In genomic region chr2:155248718-155249117, GRCm38 (mm10) we compare ENCODE assay signal across 21 mouse cellular contexts. TPM values are rescaled to one million over a fixed set of nuclear protein-coding genes. Genes with fewer than 3 reads are reported as not detected.
DNase-seq lines count a peak whose midpoint lies in the region; ATAC-seq and TF ChIP-seq lines count a peak whose summit lies in the region.
"Had no signal": no experiment of that assay in that cellular context is flagged by ENCODE, and none has a peak within 500 bp of the region (broad histone marks: within the 10 kb centered on the region; RNA-seq: fewer than 3 reads in every experiment).

No protein-coding gene starts in this region.

- no peaks in the 10 kb centered on the region for H3K27me3 ChIP-seq in limb, embryonic 15.5 days
- no peaks in the 10 kb centered on the region for H3K27me3 ChIP-seq in limb, embryonic 10.5 days (ENCODE audit: low read depth, poor library complexity, severe bottlenecking)
- H3K27me3 ChIP-seq in MEL (ENCODE audit: control insufficient read depth in 1 of 2, insufficient read depth in 2 of 2, low read length in 2 of 2): no peaks in the 10 kb centered on the region; a peak in 1 of 4 replicates
- no peaks in the 10 kb centered on the region for H3K27me3 ChIP-seq in thymus, adult 2 months (ENCODE audit: control insufficient read depth, insufficient read depth, low read length)
- H3K27me3 ChIP-seq: CH12.LX; embryonic facial prominence, embryonic 13.5 days; heart, embryonic 15.5 days; limb, embryonic 12.5 days had no signal

- no peak for TF ChIP-seq POLR2A in MEL (IDR thresholded peaks at IDR 0.05; ENCODE audit: control insufficient read depth in 1 of 2, insufficient read depth in 1 of 2, low read depth in 1 of 2, low read length in 2 of 2, poor library complexity in 1 of 2)
- no peak for TF ChIP-seq POLR2A in thymus, adult 2 months (IDR thresholded peaks at IDR 0.05; ENCODE audit: control insufficient read depth, extremely low read depth, insufficient read depth, low read length, poor library complexity)

- intact Hi-C loops in gastrocnemius, adult 2 months (cut with DNase I): no loop called here

- WGBS in limb, embryonic 15.5 days: 48% methylated on average over 2 of the region's 2 CpGs
- 81% methylated on average over 2 of the region's 2 CpGs for WGBS in limb, embryonic 10.5 days
- WGBS in thymus, adult 2 months: 97% methylated on average over 2 of the region's 2 CpGs

- no peak overlapping the region for H3K4me2 ChIP-seq in limb, embryonic 15.5 days
- H3K4me2 ChIP-seq: embryonic facial prominence, embryonic 13.5 days; heart, embryonic 15.5 days; limb, embryonic 12.5 days had no signal

- no peak overlapping the region for H3K27ac ChIP-seq in gastrocnemius, adult 2 months
- H3K27ac ChIP-seq in limb, embryonic 15.5 days: peak overlapping the region; percentile 30; the same call in 1 of the 2 replicates
- H3K27ac ChIP-seq in limb, embryonic 10.5 days: no peak overlapping the region
- no peak overlapping the region for H3K27ac ChIP-seq in MEL (ENCODE audit: control insufficient read depth, low read depth, low read length)
- no peak overlapping the region for H3K27ac ChIP-seq in thymus, adult 2 months (ENCODE audit: control insufficient read depth, insufficient read depth, low read length)
- H3K27ac ChIP-seq: embryonic facial prominence, embryonic 13.5 days; forebrain, embryonic 10.5 days; heart, embryonic 15.5 days; limb, embryonic 12.5 days had no signal

- DNase-seq in gastrocnemius, adult 2 months: no peak
- DNase-seq in gastrocnemius, adult 18-20 months (ENCODE audit: low spot score): no peak
- DNase-seq in limb, embryonic 10.5 days (ENCODE audit: low spot score): no peak
- peak; percentile 25 for DNase-seq in MEL (ENCODE audit: low read depth, low spot score)
- no peak for DNase-seq in cerebellum, postnatal 4 days (ENCODE audit: low spot score in 2 of 2)
- DNase-seq in thymus, adult 2 months: no peak
- DNase-seq: cerebellum, adult 9-10 months; forebrain, postnatal 0 days; heart, adult 18-20 months; kidney, adult 11 months; kidney, postnatal 14 days; lung, postnatal 14 days; thymus, postnatal 25 days had no signal

- H3K9ac ChIP-seq in limb, embryonic 15.5 days: no peak overlapping the region
- H3K9ac ChIP-seq in MEL (ENCODE audit: control insufficient read depth, low read depth, low read length, poor library complexity, severe bottlenecking): no peak overlapping the region
- H3K9ac ChIP-seq: embryonic facial prominence, embryonic 13.5 days; forebrain, postnatal 0 days; heart, embryonic 15.5 days; limb, embryonic 12.5 days had no signal

- H3K4me1 ChIP-seq in limb, embryonic 15.5 days: no peaks in the 10 kb centered on the region
- no peaks in the 10 kb centered on the region for H3K4me1 ChIP-seq in limb, embryonic 10.5 days
- no peaks in the 10 kb centered on the region for H3K4me1 ChIP-seq in MEL (ENCODE audit: control insufficient read depth in 1 of 2, insufficient read depth in 2 of 2, low read length in 2 of 2)
- no peaks in the 10 kb centered on the region for H3K4me1 ChIP-seq in thymus, adult 2 months (replicated peaks; ENCODE audit: control insufficient read depth, insufficient read depth, low read length)
- H3K4me1 ChIP-seq: embryonic facial prominence, embryonic 13.5 days; forebrain, embryonic 10.5 days; limb, embryonic 12.5 days had no signal

- H3K9me3 ChIP-seq in limb, embryonic 15.5 days: no peaks in the 10 kb centered on the region
- H3K9me3 ChIP-seq in limb, embryonic 10.5 days (replicated peaks): no peaks in the 10 kb centered on the region
- H3K9me3 ChIP-seq in MEL (replicated peaks; ENCODE audit: insufficient read depth, low read length): no peaks in the 10 kb centered on the region
- H3K9me3 ChIP-seq: embryonic facial prominence, embryonic 13.5 days; forebrain, embryonic 10.5 days; heart, embryonic 15.5 days; limb, embryonic 12.5 days had no signal

- ATAC-seq in limb, embryonic 15.5 days (ENCODE audit: insufficient number of reproducible peaks, low FRiP score, low TSS enrichment, low read depth): no peak
- peak; percentile 57; the same call in 1 of the 2 replicates for ATAC-seq in megakaryocyte progenitor cell, adult 5-6 weeks (replicated peaks; ENCODE audit: poor library complexity)
- ATAC-seq: forebrain, postnatal 0 days; hindbrain, embryonic 16.5 days had no signal

- TF ChIP-seq RAD21 in MEL (IDR thresholded peaks at IDR 0.05; ENCODE audit: low read depth, low read length): peak; percentile 14

- TF ChIP-seq EP300 in MEL (IDR thresholded peaks at IDR 0.05; ENCODE audit: low read depth in 1 of 2, low read length in 2 of 2): no peak

- H3K4me3 ChIP-seq in gastrocnemius, adult 2 months: no peak overlapping the region
- H3K4me3 ChIP-seq in limb, embryonic 15.5 days: no peak overlapping the region
- no peak overlapping the region for H3K4me3 ChIP-seq in limb, embryonic 10.5 days
- no peak overlapping the region for H3K4me3 ChIP-seq in MEL (ENCODE audit: control insufficient read depth in 1 of 2, insufficient read depth in 1 of 2, low read depth in 2 of 2, low read length in 2 of 2)
- no peak overlapping the region for H3K4me3 ChIP-seq in thymus, adult 2 months (ENCODE audit: control insufficient read depth, insufficient read depth, low read length)
- H3K4me3 ChIP-seq: embryonic facial prominence, embryonic 13.5 days; forebrain, embryonic 10.5 days; heart, embryonic 15.5 days; limb, embryonic 12.5 days had no signal

- peak; percentile 20; the same call in 1 of the 2 replicates for TF ChIP-seq CTCF in gastrocnemius, adult 2 months (IDR thresholded peaks at IDR 0.05)
- peak in 2 of 3 experiments; percentile 31 to 47; a peak in 3 of 6 replicates for TF ChIP-seq CTCF in MEL (IDR thresholded peaks at IDR 0.05 in 2 of 3, conservative IDR thresholded peaks at IDR 0.05 in 1 of 3; ENCODE audit: control insufficient read depth in 1 of 3, insufficient read depth in 1 of 3, low read depth in 2 of 3, low read length in 3 of 3, poor library complexity in 1 of 3, severe bottlenecking in 1 of 3)
- TF ChIP-seq CTCF in thymus, adult 2 months (IDR thresholded peaks at IDR 0.05; ENCODE audit: borderline replicate concordance, control insufficient read depth, extremely low read depth, insufficient read depth, low read length, poor library complexity): no peak

- H3K36me3 ChIP-seq in limb, embryonic 15.5 days: peaks cover 80% of the 10 kb centered on the region
- peaks cover 84% of the 10 kb centered on the region for H3K36me3 ChIP-seq in limb, embryonic 10.5 days
- H3K36me3 ChIP-seq in MEL (ENCODE audit: control insufficient read depth in 1 of 2, insufficient read depth in 2 of 2, low read length in 2 of 2): peaks cover 0 to 7% of the 10 kb centered on the region in 2 experiments; a peak in 2 of 4 replicates
- H3K36me3 ChIP-seq in thymus, adult 2 months (ENCODE audit: control insufficient read depth, insufficient read depth, low read length): peaks cover 63% of the 10 kb centered on the region

- H3K79me2 ChIP-seq in MEL (ENCODE audit: control insufficient read depth, insufficient read depth, low read length, poor library complexity): no peaks in the 10 kb centered on the region

TF ChIP-seq in MEL, 35 proteins besides CTCF, POLR2A, EP300 and RAD21:
- TF ChIP-seq MAFK (IDR thresholded peaks at IDR 0.05; ENCODE audit: borderline replicate concordance, low read depth, low read length): no peak
- no peak for TF ChIP-seq TBP (IDR thresholded peaks at IDR 0.05; ENCODE audit: low read depth, low read length)
- TF ChIP-seq HCFC1 (IDR thresholded peaks at IDR 0.05; ENCODE audit: low read depth, low read length): no peak
- no peak for TF ChIP-seq BHLHE40 (IDR thresholded peaks at IDR 0.05; ENCODE audit: borderline replicate concordance, low read depth, low read length)
- TF ChIP-seq SMC3 (IDR thresholded peaks at IDR 0.05; ENCODE audit: low read depth, low read length): peak; percentile 36; the same call in 1 of the 2 replicates
- no peak for TF ChIP-seq POLR2AphosphoS2 (IDR thresholded peaks at IDR 0.05; ENCODE audit: low read length)
- no peak for TF ChIP-seq USF1 (IDR thresholded peaks at IDR 0.05; ENCODE audit: low read depth, low read length)
TF ChIP-seq in MEL: peak in this region for 1.

RNA-seq across cellular contexts. Expression of gene Dynlrb1, which starts 12.4 kb away (rescaled TPM):
- 100 to 1,000 TPM; 100 to 128 TPM for total RNA-seq in gastrocnemius, adult 2 months (2021)
- 100 to 1,000 TPM; 112 to 120 TPM for total RNA-seq in gastrocnemius, adult 18-20 months (2021)
- 443 and 453 TPM in 2 replicates for polyA plus RNA-seq in limb, embryonic 15.5 days (2015; fragmentation: Nextera tagmentation; extraction: Ambion mirVana)
- polyA plus RNA-seq in limb, embryonic 10.5 days (2016; fragmentation: Nextera tagmentation; extraction: Ambion mirVana): 452 and 454 TPM in 2 replicates
- total RNA-seq in MEL (2012; rRNA removed): 175 and 193 TPM in 2 replicates
- 100 to 1,000 TPM in 1 of 2 experiments, not detected in 1; 329 TPM for polyA plus RNA-seq in MEL (2012; ENCODE audit: insufficient read depth in 1 of 2, insufficient read length in 2 of 2, low read depth in 1 of 2, low replicate concordance in 2 of 2, missing spikeins in 1 of 2)
- 378 and 407 TPM in 2 replicates for total RNA-seq in megakaryocyte progenitor cell, adult 5-6 weeks (2015)
- total RNA-seq in megakaryocyte progenitor cell, adult 5-6 weeks (2017): 230 and 257 TPM in 2 replicates
- 277 and 303 TPM in 2 replicates for polyA plus RNA-seq in thymus, adult 2 months (2012; rRNA removed)

RNA-seq across cellular contexts. Expression of gene Map1lc3a, which starts 27.4 kb away (rescaled TPM):
- total RNA-seq in gastrocnemius, adult 2 months (2021): 100 to 1,000 TPM; 267 to 277 TPM
- 100 to 1,000 TPM; 233 to 274 TPM for total RNA-seq in gastrocnemius, adult 18-20 months (2021)
- 205 and 220 TPM in 2 replicates for polyA plus RNA-seq in limb, embryonic 15.5 days (2015; fragmentation: Nextera tagmentation; extraction: Ambion mirVana)
- polyA plus RNA-seq in limb, embryonic 10.5 days (2016; fragmentation: Nextera tagmentation; extraction: Ambion mirVana): 83.8 and 102 TPM in 2 replicates
- 5.4 and 11.4 TPM in 2 replicates for total RNA-seq in MEL (2012; rRNA removed)
- polyA plus RNA-seq in MEL (2012; ENCODE audit: insufficient read depth in 1 of 2, insufficient read length in 2 of 2, low read depth in 1 of 2, low replicate concordance in 2 of 2, missing spikeins in 1 of 2): 10 to 100 TPM in 1 of 2 experiments, not detected in 1; 12.4 TPM
- 3.4 and 4.0 TPM in 2 replicates for total RNA-seq in megakaryocyte progenitor cell, adult 5-6 weeks (2015)
- total RNA-seq in megakaryocyte progenitor cell, adult 5-6 weeks (2017): 0.71 and 1.8 TPM in 2 replicates
- 159 and 161 TPM in 2 replicates for polyA plus RNA-seq in thymus, adult 2 months (2012; rRNA removed)

Comparison
In these comparisons a context has a peak if more than half of its experiments do, and no peak if none do; other contexts are left out.
1. RNA of gene Map1lc3a, which starts 27.4 kb away (total RNA-seq): 267 to 277 TPM in gastrocnemius, adult 2 months and 233 to 274 TPM in gastrocnemius, adult 18-20 months; 5.4 to 11.4 TPM in MEL and 0.71 to 4.0 TPM in megakaryocyte progenitor cell, adult 5-6 weeks; every median in the first group is over 10 times any median in the second.